Mouse (Mus musculus) liver, postnatal 0 days (tissue): Measurements from ENCODE around the gene Palm3. TPM values are rescaled to one million over a fixed set of nuclear protein-coding genes. Genes with fewer than 3 reads are reported as not detected.

ENCODE experiments used
- ATAC-seq: fragments of 200-750 bp; cut with Nextera tagmentation; 2 replicates; pipeline ENCODE4 v1.8.0; 2017; ENCODE audit warnings: mild to moderate bottlenecking, moderate library complexity
- DNase-seq: peaks from one replicate; pipeline ENCODE4 v3.0.0-alpha.2; 2016
- H3K27ac ChIP-seq: fragments of 300-500 bp; sonication (generic); 2 replicates; pipeline ENCODE4 v1.5.1; 2014; ENCODE audit warnings: antibody characterized with exemption, moderate library complexity, mild to moderate bottlenecking, low read depth
- H3K27me3 ChIP-seq: fragments of 300-500 bp; sonication (generic); 2 replicates; pipeline ENCODE4 v1.6.1; 2014; ENCODE audit warnings: low read length, control low read depth, mixed read lengths; ENCODE audit not compliant: insufficient read depth
- H3K36me3 ChIP-seq: fragments of 300-500 bp; sonication (generic); replicated peaks from 2 replicates; pipeline ENCODE4 v1.6.1; 2014; ENCODE audit warnings: mild to moderate bottlenecking, control low read depth, low read length, moderate library complexity, mixed read lengths; ENCODE audit not compliant: insufficient read depth
- H3K4me1 ChIP-seq: fragments of 300-500 bp; sonication (generic); 2 replicates; pipeline ENCODE4 v1.6.1; 2014; ENCODE audit warnings: antibody characterized with exemption, mild to moderate bottlenecking, control low read depth; ENCODE audit not compliant: insufficient read depth
- H3K4me2 ChIP-seq: fragments of 300-500 bp; sonication (generic); 2 replicates; pipeline ENCODE4 v1.6.1; 2014; ENCODE audit warnings: low read depth, mild to moderate bottlenecking, low read length, moderate library complexity, mixed read lengths
- H3K4me3 ChIP-seq: fragments of 300-500 bp; sonication (generic); 2 replicates; pipeline ENCODE4 v1.5.1; 2014; ENCODE audit warnings: low read depth, low read length
- H3K9ac ChIP-seq: fragments of 300-500 bp; sonication (generic); replicated peaks from 2 replicates; pipeline ENCODE4 v1.6.1; 2014; ENCODE audit warnings: mild to moderate bottlenecking, moderate library complexity
- H3K9me3 ChIP-seq: fragments of 300-500 bp; sonication (generic); 2 replicates; pipeline ENCODE4 v1.6.1; 2016; ENCODE audit warnings: mild to moderate bottlenecking, control low read depth, low read length, mixed read lengths
- CTCF ChIP-seq: sonication (generic); IDR thresholded peaks from 2 replicates; pipeline ENCODE4 v1.5.1; 2016; ENCODE audit warnings: antibody characterized with exemption, low read depth
- EP300 ChIP-seq: IDR thresholded peaks from 2 replicates; pipeline ENCODE4 v1.6.1; 2016; ENCODE audit warnings: antibody characterized with exemption, low read depth, mild to moderate bottlenecking
- WGBS: fragments of 180-500 bp; shearing (Covaris S2); extraction: QIAGEN DNeasy Blood & Tissue Kit; methylation state at CpG from one replicate; pipeline ENCODE4 v1.1.7; 2014; ENCODE audit not compliant: insufficient replicate concordance; 5-methylcytosine and 5-hydroxymethylcytosine counted together
- polyA plus RNA-seq: library from polyadenylated mRNA; unstranded; fragments of >200 nt; fragmentation: Nextera tagmentation; extraction: Ambion mirVana; gene quantifications from 2 replicates; pipeline ENCODE4 v1.2.1, GENCODE M21; 2015

The Palm3 gene
- polyA plus RNA-seq, 1 experiment from 2014 or later: 0.04 TPM

DNA sequence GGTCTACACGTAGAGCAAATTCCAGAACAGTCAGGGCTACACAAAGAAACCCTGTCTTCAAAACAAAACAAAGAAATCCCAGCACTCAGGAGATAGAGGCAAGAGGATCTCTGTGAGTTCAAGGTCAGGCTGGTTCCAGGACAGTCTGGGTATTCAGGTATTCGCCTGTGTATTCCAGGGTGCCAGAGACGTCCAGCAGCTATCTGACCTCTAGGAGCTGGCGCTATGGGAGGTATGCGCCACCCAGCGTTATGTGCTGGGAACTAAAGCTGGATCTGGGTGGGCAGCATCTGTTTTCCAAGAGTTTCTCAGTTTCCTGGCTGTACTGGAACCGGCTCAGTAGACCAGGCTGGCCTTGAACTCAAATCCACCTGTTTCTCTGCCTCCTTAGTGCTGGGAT is 12.9 kb upstream of the Palm3 start:
- ATAC-seq: no peak
- no peak overlapping the region for H3K9ac ChIP-seq
- DNase-seq: no peak
- H3K27me3 ChIP-seq: peaks cover 37% of the 10 kb centered on the region
- no peaks in the 10 kb centered on the region for H3K36me3 ChIP-seq
- no peaks in the 10 kb centered on the region for H3K9me3 ChIP-seq
- peaks cover 34% of the 10 kb centered on the region for H3K4me1 ChIP-seq
- H3K4me2 ChIP-seq: no peak overlapping the region
- no peak overlapping the region for H3K4me3 ChIP-seq
- no peak overlapping the region for H3K27ac ChIP-seq
- TF ChIP-seq CTCF (peak; percentile 56), EP300 (no peak)
- 51% methylated on average over 7 of the region's 7 CpGs for WGBS

GRCm38 (mm10) chr8:84009876-84010275 is 11.4 kb upstream of the Palm3 start:
- no peaks in the 10 kb centered on the region for H3K9me3 ChIP-seq
- H3K36me3 ChIP-seq: no peaks in the 10 kb centered on the region
- peak; percentile 85 for DNase-seq
- ATAC-seq: no peak; the same call in 1 of the 2 replicates
- peaks cover 28% of the 10 kb centered on the region for H3K4me1 ChIP-seq
- TF ChIP-seq EP300: no peak
- peak; percentile 94 for TF ChIP-seq CTCF
- WGBS: under 1% methylated on average over 11 of the region's 11 CpGs
- no peak overlapping the region for H3K9ac ChIP-seq
- no peak overlapping the region for H3K4me2 ChIP-seq
- no peak overlapping the region for H3K27ac ChIP-seq
- H3K27me3 ChIP-seq: peaks cover 40% of the 10 kb centered on the region
- H3K4me3 ChIP-seq: no peak overlapping the region

DNA sequence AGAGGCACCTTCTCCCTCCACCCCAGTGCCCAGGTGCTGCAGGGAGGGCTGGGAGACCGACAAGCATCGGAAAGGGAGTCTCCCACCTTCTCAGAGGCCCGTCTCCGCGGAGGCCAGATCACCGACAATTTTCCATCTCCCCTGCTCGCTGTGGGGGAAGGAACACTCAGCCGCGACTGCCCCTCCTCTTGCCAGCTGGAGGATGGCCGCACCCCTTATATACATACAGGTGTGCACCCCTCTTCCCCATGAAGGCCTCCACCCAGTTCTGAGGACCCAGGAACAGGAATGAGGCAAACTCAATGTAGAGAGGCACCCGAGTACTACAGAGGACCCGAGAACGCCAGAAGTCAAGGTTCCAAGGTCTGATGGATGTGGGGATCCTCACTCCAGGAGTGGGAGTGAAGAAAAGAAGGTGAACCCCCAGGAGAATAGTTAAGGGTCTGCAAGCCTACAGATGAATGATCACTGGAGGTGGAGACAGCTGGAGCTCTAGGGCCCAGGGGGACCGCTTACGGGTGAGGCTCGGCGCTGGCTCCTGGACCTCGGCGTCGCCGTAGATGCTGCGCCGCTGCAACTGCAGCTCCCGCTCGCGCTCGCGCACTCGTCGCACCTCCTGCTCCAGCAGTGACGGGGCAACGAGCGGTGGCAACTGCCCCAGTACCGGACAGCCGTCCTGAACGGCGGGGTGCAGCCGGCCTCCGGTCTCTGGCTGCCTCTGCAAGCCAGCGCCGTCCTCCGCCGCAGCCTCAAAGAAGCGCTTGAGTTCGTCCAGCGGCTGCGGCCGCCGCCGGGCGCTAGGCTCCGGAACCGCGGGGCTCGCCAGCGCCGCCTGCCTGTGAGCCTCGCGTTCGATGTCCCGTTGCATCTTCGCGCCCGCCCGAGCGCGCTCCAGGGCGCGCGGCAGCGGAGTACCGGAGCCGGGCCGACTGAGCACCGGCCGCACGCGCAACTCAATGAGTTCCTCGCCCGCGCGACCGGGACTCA is 10.4 kb upstream of the Palm3 start:
- Histone ChIP-seq H3K36me3 (no peaks in the 10 kb centered on the region), H3K9me3 (no peaks in the 10 kb centered on the region), H3K4me3 (peak overlapping the region; percentile 48), H3K27ac (no peak overlapping the region), H3K4me2 (peak overlapping the region; percentile 81), H3K9ac (no peak overlapping the region; the same call in none of the 2 replicates), H3K4me1 (peaks cover 24% of the 10 kb centered on the region), H3K27me3 (peaks cover 44% of the 10 kb centered on the region)
- 3% methylated on average over 68 of the region's 83 CpGs for WGBS
- TF ChIP-seq CTCF (peak; percentile 71), EP300 (no peak)
- DNase-seq (peak; percentile 78), ATAC-seq (peak; percentile 44)

DNA sequence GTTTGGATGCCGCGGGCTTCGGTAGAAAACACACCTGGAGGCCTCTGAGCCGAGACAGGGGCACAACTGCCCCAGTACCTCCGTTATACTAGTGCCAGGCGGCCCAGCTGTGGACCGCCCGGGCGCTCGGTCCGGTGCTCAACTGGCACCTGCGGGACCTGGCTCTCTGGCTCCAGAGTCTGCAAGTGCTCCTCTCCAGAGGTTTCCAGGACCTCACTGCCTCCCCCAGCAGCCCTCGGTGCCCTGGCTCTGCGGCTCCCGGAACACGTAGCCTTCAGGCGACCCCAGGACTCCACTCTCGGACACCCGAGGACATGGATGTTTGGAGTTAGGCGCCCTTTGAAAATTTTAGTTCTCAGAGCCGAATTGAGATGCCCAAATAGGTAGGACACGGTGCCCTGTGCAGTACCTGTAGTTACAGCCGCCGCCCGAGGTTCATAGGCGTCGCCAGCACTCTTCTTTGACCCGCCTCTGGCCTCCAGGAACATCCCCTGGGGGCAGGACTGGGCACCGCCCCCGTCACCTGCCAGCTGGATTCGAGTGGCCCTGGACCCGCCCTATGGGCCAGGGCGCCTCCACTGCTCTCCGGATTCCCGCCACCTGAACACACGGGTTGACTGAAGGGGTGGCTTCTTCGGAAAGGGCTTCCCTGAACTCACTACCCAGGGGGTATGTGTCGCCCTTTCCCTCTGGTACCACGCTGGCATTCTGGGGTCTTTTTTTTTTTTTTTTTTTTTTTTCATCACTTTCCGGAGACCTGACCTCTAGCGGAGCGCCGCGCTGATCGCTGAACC is 9.4 kb upstream of the Palm3 start, which contains the start of gene 2210011C24Rik:
TSS of gene 2210011C24Rik (minus strand) at position 467 of the 794 bp plus-strand sequence.
- TF ChIP-seq CTCF: no peak
- no peak for TF ChIP-seq EP300
- Histone ChIP-seq H3K27ac (no peak within 1 kb of the TSS), H3K4me3 (peak within 1 kb of the TSS; percentile 48), H3K4me2 (peak within 1 kb of the TSS; percentile 81), H3K9ac (no peak within 1 kb of the TSS; the same call in none of the 2 replicates), H3K36me3 (no peaks in the 10 kb centered on the region), H3K9me3 (no peaks in the 10 kb centered on the region), H3K27me3 (peaks cover 44% of the 10 kb centered on the region), H3K4me1 (peaks cover 24% of the 10 kb centered on the region)
- 2% methylated on average over 42 of the region's 45 CpGs for WGBS
- DNase-seq: peak; percentile 68
- ATAC-seq: peak; percentile 78

- Histone ChIP-seq H3K4me1 (peaks cover 24% of the 10 kb centered on the region), H3K27ac (no peak overlapping the region), H3K4me2 (peak overlapping the region; percentile 81), H3K9ac (no peak overlapping the region), H3K9me3 (no peaks in the 10 kb centered on the region), H3K27me3 (peaks cover 44% of the 10 kb centered on the region), H3K4me3 (peak overlapping the region; percentile 48), H3K36me3 (no peaks in the 10 kb centered on the region)
- DNase-seq (peak; percentile 36), ATAC-seq (peak; percentile 57)
- 11% methylated on average over 35 of the region's 35 CpGs for WGBS
- no peak for TF ChIP-seq EP300
- no peak for TF ChIP-seq CTCF
These were observed 8.6 kb upstream of the Palm3 start for GRCm38 (mm10) chr8:84012499-84013165.
